Mouse (Mus musculus) monocyte, adult 5-6 weeks (primary cell): ENCODE measurements around the gene 3110009E18Rik. TPM values are rescaled to one million over a fixed set of nuclear protein-coding genes. Genes with fewer than 3 reads are reported as not detected.

Source experiments
- ATAC-seq: fragments of 153-309, 156-312 bp; replicated peaks from 2 replicates; pipeline ENCODE4 v1.8.0; 2017; ENCODE audit warnings: mild to moderate bottlenecking; ENCODE audit not compliant: low TSS enrichment, insufficient number of reproducible peaks, severe bottlenecking, poor library complexity, low FRiP score
- total RNA-seq: library from RNA; stranded (forward); fragments of 200-1000, 200-491, 200-594 nt; gene quantifications from 3 replicates; pipeline ENCODE4 v1.2.3, GENCODE M21; 2017

3110009E18Rik gene
- total RNA-seq, 1 experiment from 2014 or later: 10.3 TPM

GRCm38 (mm10) chr1:120132376-120132775 is 11.4 kb downstream of the 3110009E18Rik start:
- no peak for ATAC-seq

- no peak for ATAC-seq
Observed at GRCm38 (mm10) chr1:120135934-120136786, 15.2 kb downstream of the 3110009E18Rik start.

GRCm38 (mm10) chr1:120138923-120139540 is 18.0 kb downstream of the 3110009E18Rik start:
- ATAC-seq: no peak

GRCm38 (mm10) chr1:120140144-120140693 is 19.2 kb downstream of the 3110009E18Rik start:
- no peak for ATAC-seq

- no peak for ATAC-seq
Observed at GRCm38 (mm10) chr1:120142551-120142950, 21.6 kb downstream of the 3110009E18Rik start.

GRCm38 (mm10) chr1:120145527-120146216 is 24.7 kb downstream of the 3110009E18Rik start:
- ATAC-seq: no peak

- ATAC-seq: no peak
Observed at GRCm38 (mm10) chr1:120146994-120147393, 26.0 kb downstream of the 3110009E18Rik start.

- ATAC-seq: 0 out of 2 replicates have a peak, but pooled peaks have one; percentile 54
Observed at GRCm38 (mm10) chr1:120154232-120154631, 33.2 kb downstream of the 3110009E18Rik start.

- ATAC-seq: no peak
Observed at GRCm38 (mm10) chr1:120155325-120155724, 34.3 kb downstream of the 3110009E18Rik start.

GRCm38 (mm10) chr1:120158474-120159127 is 37.6 kb downstream of the 3110009E18Rik start:
- no peak for ATAC-seq

GRCm38 (mm10) chr1:120161502-120161901 is 40.5 kb downstream of the 3110009E18Rik start:
- no peak for ATAC-seq

GRCm38 (mm10) chr1:120162616-120163015 is 41.6 kb downstream of the 3110009E18Rik start:
- no peak for ATAC-seq

GRCm38 (mm10) chr1:120168016-120168415 is 47.0 kb downstream of the 3110009E18Rik start:
- no peak for ATAC-seq

GRCm38 (mm10) chr1:120168674-120169073 is 47.7 kb downstream of the 3110009E18Rik start:
- ATAC-seq: no peak

- ATAC-seq: no peak
Observed at GRCm38 (mm10) chr1:120170307-120170706, 49.3 kb downstream of the 3110009E18Rik start.

GRCm38 (mm10) chr1:120171819-120172521 is 51.0 kb downstream of the 3110009E18Rik start:
- ATAC-seq: no peak

- ATAC-seq: 0 out of 2 replicates have a peak, but pooled peaks have one; percentile 46
Observed at GRCm38 (mm10) chr1:120174991-120175390, 54.0 kb downstream of the 3110009E18Rik start.

GRCm38 (mm10) chr1:120176313-120176712 is 55.3 kb downstream of the 3110009E18Rik start:
- no peak for ATAC-seq
